Mouse (Mus musculus) heart, adult 2 months (tissue): ENCODE measurements around the gene Zfp988.
"Not testable (repeated sequence)": the region's sequence is repeated elsewhere in the genome, so short reads cannot be mapped to it uniquely, and the experiment has no call there.

Experiments used
- CTCF ChIP-seq: fragments of 200-600 bp; IDR thresholded peaks from 2 replicates; pipeline ENCODE4 v1.8.1; 2022; ENCODE audit warnings: antibody characterized with exemption, mild to moderate bottlenecking, moderate library complexity
- POLR2A ChIP-seq: fragments of 200-500 bp; IDR thresholded peaks from 2 replicates; pipeline ENCODE4 v1.6.1; 2011; ENCODE audit warnings: mild to moderate bottlenecking, low read depth, low read length, control low read depth; ENCODE audit not compliant: insufficient read depth

GRCm38 (mm10) chr4:147349687-147350415 lies 44.4 kb downstream of the Zfp988 start:
- TF ChIP-seq CTCF, POLR2A: not testable (repeated sequence)
